Mouse (Mus musculus) layer of hippocampus, adult 8-10 months (tissue): ENCODE measurements around the gene Il12rb1. TPM values are rescaled to one million over a fixed set of nuclear protein-coding genes. Genes with fewer than 3 reads are reported as not detected.

Experiments used
- DNase-seq, 2 experiments: peaks; one replicate each; pipeline ENCODE4 v3.0.0; 2022; ENCODE audit warnings: low spot score in 2 of 2
- total RNA-seq, 4 experiments: library from RNA; stranded (reverse); gene quantifications; 2 replicates each; pipeline ENCODE4 v1.2.4; 2022

Gene Il12rb1
- total RNA-seq, 4 experiments from 2014 or later = 0.83 to 1.1 (median 0.85) TPM

- no peak for DNase-seq
Measured at GRCm38 (mm10) chr8:70825816-70826215, 17.6 kb downstream of the Il12rb1 start.

- no peak for DNase-seq
Measured at GRCm38 (mm10) chr8:70827010-70827409, 18.8 kb downstream of the Il12rb1 start.

- DNase-seq = no peak
Measured at GRCm38 (mm10) chr8:70827796-70828195, 19.5 kb downstream of the Il12rb1 start.

DNA sequence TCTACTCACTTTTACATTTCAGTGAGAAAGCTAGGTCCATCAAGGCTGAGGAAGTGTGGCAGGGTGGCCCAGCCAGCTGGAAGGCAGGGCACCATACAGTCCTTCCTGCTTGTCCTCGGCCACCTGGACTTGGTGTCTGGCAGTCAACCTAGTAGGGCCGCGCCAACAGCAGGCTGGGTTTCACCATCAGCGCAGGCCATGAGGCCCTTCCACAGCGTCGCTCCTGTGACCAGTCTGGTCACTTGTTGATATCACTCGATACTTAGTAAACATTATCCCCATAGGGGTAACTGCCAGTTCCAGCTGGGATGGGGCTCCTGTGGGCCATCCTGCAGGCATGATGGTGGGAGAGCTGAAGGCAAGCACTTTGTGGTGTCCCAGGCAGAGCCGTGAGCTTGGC is 23.3 kb downstream of the Il12rb1 start:
- no peak for DNase-seq

DNA sequence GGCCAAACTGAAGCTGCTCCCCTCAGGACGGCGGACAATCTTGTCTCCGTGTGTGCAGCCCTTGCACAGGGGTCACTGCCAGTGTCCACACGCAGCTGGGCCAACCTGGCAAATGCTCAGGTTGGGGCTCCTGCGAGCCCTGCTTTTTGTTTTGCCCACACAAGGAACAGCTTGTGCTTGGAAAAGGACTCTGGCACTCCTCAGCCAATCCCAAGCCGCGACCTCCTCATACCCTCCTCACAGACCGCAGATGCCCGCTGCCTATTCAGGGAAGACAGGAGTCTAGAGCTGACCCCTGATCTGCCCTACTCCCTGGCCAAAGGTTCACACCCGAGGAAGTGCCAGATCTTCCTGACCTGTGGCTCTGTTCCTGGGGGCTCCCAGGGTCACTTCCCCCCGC is 24.1 kb downstream of the Il12rb1 start:
- no peak for DNase-seq

DNA sequence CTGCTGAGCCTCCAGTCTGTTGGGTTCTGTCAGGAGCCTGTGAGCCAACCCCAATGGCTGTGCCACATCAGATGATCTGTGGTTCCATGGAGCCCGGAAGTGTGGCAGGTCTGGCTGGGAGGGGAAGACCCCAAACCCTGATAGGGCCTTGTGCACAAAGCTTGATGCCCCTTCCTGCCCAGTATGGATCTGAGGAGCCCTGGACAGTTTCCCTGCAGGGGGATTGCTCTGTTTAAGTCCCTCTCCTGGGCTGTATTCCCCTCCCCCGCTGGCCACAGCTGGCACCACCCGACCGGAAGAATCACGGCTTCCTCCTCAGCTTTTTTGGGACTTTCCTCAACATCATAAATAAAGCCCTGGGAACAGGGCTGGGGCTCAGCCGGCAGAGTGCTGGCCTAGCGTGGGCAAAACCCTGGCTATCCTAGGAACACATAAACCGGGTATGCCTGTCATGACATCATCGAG is 24.8 kb downstream of the Il12rb1 start:
- DNase-seq = no peak

GRCm38 (mm10) chr8:70833520-70833919 is 25.3 kb downstream of the Il12rb1 start:
- DNase-seq = peak in 1 of 2 experiments; percentile 68

DNA sequence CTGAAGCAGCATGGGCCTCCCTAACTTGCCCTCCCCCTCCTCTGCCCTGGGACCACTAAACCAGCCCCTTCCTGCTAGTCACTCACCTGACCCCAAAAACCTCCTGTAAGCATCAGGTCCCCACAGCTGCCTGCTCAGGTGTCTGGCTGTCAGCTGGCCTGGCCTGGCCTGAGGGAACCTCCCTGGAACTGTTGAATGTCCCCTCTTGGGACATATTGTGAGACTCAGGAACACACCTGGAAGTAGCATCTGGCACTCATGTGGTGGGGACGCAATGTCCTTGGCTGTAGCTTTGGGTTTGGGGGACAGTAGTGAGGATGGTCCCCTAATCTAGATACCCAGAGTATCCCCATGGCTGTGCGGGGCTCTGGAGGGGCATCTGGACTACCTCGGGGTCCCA is 25.8 kb downstream of the Il12rb1 start:
- DNase-seq = no peak

DNA sequence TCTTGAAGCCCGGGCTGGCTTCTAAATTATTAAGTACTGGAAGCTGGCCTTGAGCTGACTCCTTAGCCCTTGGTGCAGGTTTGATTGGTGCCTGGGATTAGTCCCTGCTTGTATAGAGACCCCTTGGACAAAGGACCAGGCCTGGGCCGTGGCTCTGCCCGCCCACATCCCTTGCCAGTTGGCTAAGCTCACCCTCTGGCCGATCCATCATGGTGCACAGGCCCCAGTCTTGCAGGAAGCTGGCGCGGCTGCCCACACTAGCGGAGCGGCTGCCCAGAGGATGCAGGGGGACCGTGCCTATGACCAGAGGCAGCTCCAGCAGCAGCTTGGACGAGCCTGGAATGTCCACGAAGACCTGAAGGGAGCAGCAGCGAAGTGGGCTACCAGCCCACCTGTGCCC is 28.4 kb downstream of the Il12rb1 start:
- DNase-seq = no peak

GRCm38 (mm10) chr8:70838654-70839407 is 30.6 kb downstream of the Il12rb1 start:
- no peak for DNase-seq

DNA sequence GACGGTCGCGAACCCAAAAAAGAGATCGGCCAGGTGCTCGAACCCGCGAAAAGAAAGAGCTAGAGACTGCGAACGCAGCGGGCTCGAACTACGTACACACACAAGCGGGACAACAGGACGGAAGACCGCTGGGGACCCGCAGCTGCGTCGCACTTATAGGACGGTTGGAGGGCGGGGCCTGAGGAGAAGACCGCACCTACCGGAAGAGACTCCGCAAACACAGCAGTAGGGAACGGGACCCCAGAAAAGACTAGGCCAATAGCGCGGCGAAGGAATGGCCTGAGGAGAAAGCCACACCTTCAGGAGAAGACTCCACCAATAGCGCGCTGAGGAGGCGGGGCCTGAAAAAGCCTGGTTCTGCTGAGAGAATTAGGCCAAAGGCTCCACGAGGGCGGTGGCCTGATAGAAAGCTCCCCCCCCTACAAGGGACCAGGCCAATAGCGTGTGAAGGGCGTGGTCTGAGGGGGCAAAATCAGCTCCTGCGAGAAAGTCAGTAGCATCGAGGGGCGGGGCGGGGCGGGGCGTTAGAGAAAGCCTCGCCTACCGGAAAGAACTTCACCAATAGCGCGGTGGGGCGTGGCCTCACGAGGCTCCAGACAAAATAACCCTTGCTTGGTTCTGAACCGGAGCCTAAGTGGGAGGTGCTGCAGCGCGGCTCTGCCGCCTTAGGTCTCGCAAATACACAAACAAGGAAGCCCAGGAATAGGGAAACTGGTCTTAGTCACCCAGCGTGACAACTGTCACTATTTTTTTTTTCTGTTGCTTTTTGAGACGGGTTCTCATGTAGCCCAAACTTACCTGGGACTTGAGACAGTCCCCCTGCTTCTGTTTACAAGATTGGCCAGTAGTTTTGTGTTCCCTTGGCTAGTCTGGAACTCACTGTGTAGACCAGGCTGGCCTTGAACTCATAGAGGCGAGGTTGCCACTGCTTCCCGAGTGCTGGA is 31.4 kb downstream of the Il12rb1 start, which contains the start of gene Arrdc2:
Gene Arrdc2, minus strand, starts transcription at position 313 of the 944 bp plus-strand sequence.
- peak; percentile 99 to 100 for DNase-seq

DNA sequence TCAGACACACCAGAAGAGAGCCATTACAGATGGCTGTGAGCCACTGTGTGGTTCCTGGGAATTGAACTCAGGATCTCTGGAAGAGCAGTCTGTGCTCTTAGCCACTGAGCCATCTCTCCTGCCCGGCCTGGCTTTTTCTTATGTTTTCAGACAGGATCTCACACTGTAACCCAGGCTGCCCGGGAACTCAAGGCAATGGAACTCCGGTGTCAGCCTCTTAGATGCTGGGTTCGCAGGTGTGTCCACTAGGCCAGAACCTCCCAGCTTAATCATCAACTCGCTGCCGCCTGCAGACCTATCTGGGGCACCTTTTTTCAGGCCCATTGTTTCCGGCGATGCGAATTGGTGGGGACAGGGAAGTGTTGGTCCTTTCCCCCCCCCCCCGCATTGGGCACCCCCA is 32.3 kb downstream of the Il12rb1 start:
- no peak for DNase-seq

DNA sequence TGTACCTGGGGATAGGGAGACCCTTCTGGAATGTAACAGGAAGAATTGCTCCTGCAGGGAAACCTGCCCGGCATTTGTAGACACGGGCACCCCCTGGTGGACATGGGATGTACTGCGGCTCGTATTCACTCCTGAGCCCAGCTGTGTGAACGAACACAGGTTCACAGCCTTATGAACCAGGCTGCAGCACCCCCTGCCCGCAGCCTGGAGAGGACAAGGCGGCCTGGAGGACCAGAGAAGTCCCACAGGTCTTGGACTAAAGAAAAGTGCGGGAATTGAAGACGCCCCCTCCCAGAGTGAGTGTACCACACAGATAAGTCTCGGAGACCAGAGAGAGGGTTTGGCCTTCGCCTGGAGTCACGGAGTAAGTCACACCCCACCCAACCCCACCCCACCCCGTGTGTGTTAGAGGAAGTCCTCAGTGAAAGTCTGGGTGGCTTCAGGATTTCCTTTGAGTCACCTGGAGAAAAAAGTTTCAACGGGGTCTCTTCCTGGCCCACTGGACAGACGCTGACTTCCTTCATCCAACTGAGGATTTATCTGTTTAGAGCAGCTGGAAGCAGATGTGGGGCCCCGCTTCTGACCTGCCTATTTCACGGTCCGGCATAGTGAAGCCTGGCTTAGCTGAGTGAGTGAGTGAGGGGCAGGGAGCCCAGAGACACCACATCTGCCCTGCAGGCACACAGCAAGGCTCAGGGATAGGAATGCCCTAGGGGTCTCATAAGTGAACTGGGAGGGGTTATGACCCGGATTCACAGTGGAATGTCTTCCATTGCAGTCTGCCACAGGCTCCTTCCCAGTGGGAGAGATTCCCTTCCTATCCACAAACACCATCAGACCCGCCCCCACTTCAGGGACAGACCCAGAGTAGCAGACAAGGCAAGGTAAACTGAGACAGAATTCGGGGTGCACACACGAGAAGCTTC is 33.2 kb downstream of the Il12rb1 start:
- DNase-seq = peak; percentile 81 to 93

DNA sequence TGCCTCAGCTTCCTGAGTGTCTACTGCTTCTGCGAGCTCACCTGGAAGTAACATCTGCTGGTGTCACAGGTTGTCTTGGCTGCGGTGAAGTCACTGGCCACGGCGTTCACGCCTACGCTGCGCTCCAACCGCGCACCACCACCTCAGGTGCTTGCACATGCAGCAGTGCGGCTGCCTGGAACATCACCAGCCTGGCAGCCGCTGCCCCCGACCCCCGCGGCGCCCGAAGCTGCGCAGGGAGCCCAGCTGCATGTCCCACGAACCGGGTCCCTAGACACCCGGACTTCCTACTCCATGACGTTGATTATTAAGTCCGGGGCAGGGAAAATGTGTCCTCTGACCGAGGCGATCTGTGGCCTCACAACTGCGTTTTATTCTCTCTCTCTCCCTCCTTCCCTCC is 34.2 kb downstream of the Il12rb1 start:
- no peak for DNase-seq

GRCm38 (mm10) chr8:70843214-70843773 is 35.0 kb downstream of the Il12rb1 start:
- no peak for DNase-seq

DNA sequence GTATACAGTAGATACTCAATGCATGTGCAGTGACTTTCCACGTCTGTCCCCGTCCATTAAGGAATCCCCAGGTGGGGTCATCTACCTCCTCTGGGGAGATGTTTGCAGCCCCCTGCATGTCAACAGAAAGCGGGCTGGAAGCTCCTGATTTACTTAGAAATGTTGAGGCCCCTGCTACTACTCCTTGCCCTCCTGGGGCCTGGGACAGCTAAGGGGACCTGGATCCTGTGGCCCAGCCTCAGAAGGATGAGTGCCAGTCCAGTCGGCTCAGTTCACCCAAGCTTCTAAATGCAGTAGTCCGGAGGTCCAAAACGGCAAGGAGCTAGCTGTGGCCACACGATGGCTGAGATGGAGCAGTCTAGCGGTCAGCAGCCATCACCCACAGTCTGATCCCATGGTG is 35.7 kb downstream of the Il12rb1 start:
- DNase-seq = no peak

- peak; percentile 75 to 90 for DNase-seq
Measured at GRCm38 (mm10) chr8:70844523-70844922, 36.3 kb downstream of the Il12rb1 start.

DNA sequence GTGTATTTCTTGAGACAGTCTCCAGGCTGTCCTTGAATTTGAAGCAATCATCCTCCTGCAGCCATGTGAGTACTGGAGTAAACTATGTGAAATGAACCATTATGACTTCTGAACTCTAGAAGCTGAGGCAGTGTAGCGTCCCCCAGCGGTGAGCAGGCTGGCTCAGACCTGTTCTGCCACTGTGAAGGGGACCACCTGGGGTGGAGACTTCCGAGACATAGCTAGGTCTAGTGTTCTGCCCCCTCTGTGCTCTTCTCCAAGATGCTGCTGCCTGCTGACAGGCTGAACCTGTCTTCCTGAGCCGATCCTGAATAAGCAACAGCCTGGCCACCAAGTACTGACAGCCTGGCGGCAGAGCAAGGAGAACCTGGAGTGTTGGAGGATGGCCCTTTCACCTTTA is 36.9 kb downstream of the Il12rb1 start:
- DNase-seq = no peak

- DNase-seq = no peak
Measured at GRCm38 (mm10) chr8:70846371-70847154, 38.3 kb downstream of the Il12rb1 start.
